ENCODE assay signal across 9 mouse cellular contexts in the genomic region with DNA sequence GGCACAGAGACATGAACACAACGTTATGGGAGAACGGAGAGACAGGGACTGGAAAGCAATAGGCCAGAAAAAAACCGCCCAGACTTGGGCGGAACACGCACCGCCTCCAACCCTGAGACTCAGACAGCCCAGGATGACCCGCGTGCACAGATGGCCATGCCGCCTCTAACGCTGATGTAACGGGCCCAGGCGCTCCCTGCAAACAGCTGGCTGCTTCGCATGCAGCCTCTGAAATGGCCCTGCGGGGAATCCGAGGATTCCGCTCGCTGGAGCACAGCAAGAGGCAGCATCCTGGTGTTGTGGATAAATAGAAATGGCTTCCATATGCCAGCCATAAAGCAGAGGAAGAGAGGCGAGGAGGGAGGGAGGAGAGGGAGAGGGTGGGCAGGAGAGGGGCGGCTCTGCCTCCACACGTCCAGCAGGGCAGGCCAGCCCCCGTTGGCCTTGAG. TPM values are rescaled to one million over a fixed set of nuclear protein-coding genes. Genes with fewer than 3 reads are reported as not detected.
DNase-seq lines count a peak whose midpoint lies in the region; ATAC-seq and TF ChIP-seq lines count a peak whose summit lies in the region.
"Had no signal": no experiment of that assay in that cellular context is flagged by ENCODE, and none has a peak within 500 bp of the region (broad histone marks: within the 10 kb centered on the region; RNA-seq: fewer than 3 reads in every experiment).

No protein-coding gene starts in this region.

- peak overlapping the region; percentile 39; the same call in 1 of the 2 replicates for H3K9ac ChIP-seq in forebrain, embryonic 11.5 days (ENCODE audit: low read length)
- 0 out of 2 replicates have a peak overlapping the region, but pooled peaks have one; percentile 20 for H3K9ac ChIP-seq in midbrain, embryonic 12.5 days (replicated peaks)
- H3K9ac ChIP-seq in stomach, postnatal 0 days (ENCODE audit: low read length) = no peak overlapping the region

- no peaks in the 10 kb centered on the region for H3K36me3 ChIP-seq in forebrain, embryonic 11.5 days (ENCODE audit: control insufficient read depth, insufficient read depth, low read length)
- H3K36me3 ChIP-seq in midbrain, embryonic 12.5 days = no peaks in the 10 kb centered on the region
- H3K36me3 ChIP-seq in stomach, postnatal 0 days (ENCODE audit: control insufficient read depth, insufficient read depth, low read length) = no peaks in the 10 kb centered on the region

- no peaks in the 10 kb centered on the region for H3K9me3 ChIP-seq in forebrain, embryonic 11.5 days (ENCODE audit: control insufficient read depth, low read length)
- H3K9me3 ChIP-seq in midbrain, embryonic 12.5 days = no peaks in the 10 kb centered on the region
- H3K9me3 ChIP-seq in stomach, postnatal 0 days (ENCODE audit: control insufficient read depth, low read length) = no peaks in the 10 kb centered on the region

- H3K4me3 ChIP-seq in forebrain, embryonic 11.5 days (ENCODE audit: low read depth, low read length) = no peak overlapping the region
- no peak overlapping the region for H3K4me3 ChIP-seq in midbrain, embryonic 12.5 days
- H3K4me3 ChIP-seq in stomach, postnatal 0 days (ENCODE audit: low read depth, low read length) = no peak overlapping the region

- H3K4me1 ChIP-seq in forebrain, embryonic 11.5 days (replicated peaks; ENCODE audit: control insufficient read depth, insufficient read depth, low read length) = peaks cover 39% of the 10 kb centered on the region
- peaks cover 74% of the 10 kb centered on the region for H3K4me1 ChIP-seq in midbrain, embryonic 12.5 days
- H3K4me1 ChIP-seq in stomach, postnatal 0 days (replicated peaks; ENCODE audit: control insufficient read depth, insufficient read depth) = peaks cover 24% of the 10 kb centered on the region

- H3K27ac ChIP-seq in forebrain, embryonic 11.5 days (ENCODE audit: low read depth, low read length) = peak overlapping the region; percentile 47
- H3K27ac ChIP-seq in midbrain, embryonic 12.5 days (replicated peaks) = peak overlapping the region; percentile 78
- peak overlapping the region; percentile 71 for H3K27ac ChIP-seq in stomach, postnatal 0 days (replicated peaks)

- peak; percentile 63 for ATAC-seq in forebrain, embryonic 11.5 days (replicated peaks; ENCODE audit: low FRiP score)
- ATAC-seq in midbrain, embryonic 12.5 days (ENCODE audit: low FRiP score, low read depth) = peak; percentile 70
- ATAC-seq in stomach, postnatal 0 days (ENCODE audit: low FRiP score, low TSS enrichment) = no peak; the same call in 1 of the 2 replicates

- no peak for TF ChIP-seq EP300 in stomach, postnatal 0 days (optimal IDR thresholded peaks at IDR 0.05)

- H3K27me3 ChIP-seq in forebrain, embryonic 11.5 days (ENCODE audit: control insufficient read depth, insufficient read depth, low read length) = no peaks in the 10 kb centered on the region
- no peaks in the 10 kb centered on the region for H3K27me3 ChIP-seq in midbrain, embryonic 12.5 days
- no peaks in the 10 kb centered on the region for H3K27me3 ChIP-seq in stomach, postnatal 0 days (ENCODE audit: control insufficient read depth, insufficient read depth, low read length)

- peak; percentile 44 for DNase-seq in ovary, adult 18-20 months (ENCODE audit: low spot score)
- DNase-seq in ovary, postnatal 10 days (ENCODE audit: low spot score) = no peak
- peak; percentile 76 for DNase-seq in forebrain, embryonic 11.5 days (ENCODE audit: low spot score)
- peak; percentile 73 to 79 for DNase-seq in heart, postnatal 10 days
- DNase-seq in kidney, postnatal 25 days = peak; percentile 62 to 87
- DNase-seq in stomach, postnatal 0 days (ENCODE audit: low spot score) = no peak
- DNase-seq in B cell, adult 2 months = no peak

- WGBS in forebrain, embryonic 11.5 days = 19% methylated on average over 21 of the region's 21 CpGs
- 10% methylated on average over 21 of the region's 21 CpGs for WGBS in midbrain, embryonic 12.5 days
- 45% methylated on average over 21 of the region's 21 CpGs for WGBS in stomach, postnatal 0 days

- intact Hi-C loops in heart, postnatal 10 days (cut with DNase I) = loop anchor here (2.0 kb wide), 1 partner anchor 20 kb away; no protein-coding TSS in a partner anchor

- no peak for TF ChIP-seq CTCF in stomach, postnatal 0 days (IDR thresholded peaks at IDR 0.05; ENCODE audit: low read depth)

- no peak overlapping the region for H3K4me2 ChIP-seq in forebrain, embryonic 11.5 days (ENCODE audit: low read depth, low read length, severe bottlenecking)
- peak overlapping the region; percentile 16 for H3K4me2 ChIP-seq in midbrain, embryonic 12.5 days (replicated peaks)
- H3K4me2 ChIP-seq in stomach, postnatal 0 days (replicated peaks; ENCODE audit: low read depth) = 0 out of 2 replicates have a peak overlapping the region, but pooled peaks have one; percentile 5

RNA-seq across cellular contexts. Expression of a gene that starts 21.2 kb away (rescaled TPM):
- 14.5 and 14.6 TPM in 2 replicates for polyA plus RNA-seq in forebrain, embryonic 11.5 days (2014; fragmentation: Nextera tagmentation; extraction: Ambion mirVana)
- 10 to 100 TPM; 33.0 to 38.7 TPM for total RNA-seq in heart, postnatal 10 days (2021)
- polyA plus RNA-seq in midbrain, embryonic 12.5 days (2016; fragmentation: Nextera tagmentation; extraction: Ambion mirVana) = 12.9 and 14.2 TPM in 2 replicates
- 12.7 and 13.9 TPM in 2 replicates for polyA plus RNA-seq in stomach, postnatal 0 days (2015; fragmentation: Nextera tagmentation; extraction: Ambion mirVana)

RNA-seq across cellular contexts. Expression of a gene that starts 21.5 kb away (rescaled TPM):
- polyA plus RNA-seq in forebrain, embryonic 11.5 days (2014; fragmentation: Nextera tagmentation; extraction: Ambion mirVana) = 1.1 TPM in 2 replicates
- total RNA-seq in heart, postnatal 10 days (2021) = under 1 TPM in 1 of 2 experiments, not detected in 1; 0.17 TPM
- polyA plus RNA-seq in midbrain, embryonic 12.5 days (2016; fragmentation: Nextera tagmentation; extraction: Ambion mirVana) = 0.60 and 1.7 TPM in 2 replicates
- 0.25 and 0.36 TPM in 2 replicates for polyA plus RNA-seq in stomach, postnatal 0 days (2015; fragmentation: Nextera tagmentation; extraction: Ambion mirVana)
- total RNA-seq: hematopoietic stem cell, adult 5-6 weeks had no signal

RNA-seq across cellular contexts. Expression of a gene that starts 45.1 kb away (rescaled TPM):
- polyA plus RNA-seq in forebrain, embryonic 11.5 days (2014; fragmentation: Nextera tagmentation; extraction: Ambion mirVana) = 10.2 and 10.6 TPM in 2 replicates
- 10 to 100 TPM; 12.7 to 13.1 TPM for total RNA-seq in heart, postnatal 10 days (2021)
- 15.5 and 16.0 TPM in 2 replicates for polyA plus RNA-seq in midbrain, embryonic 12.5 days (2016; fragmentation: Nextera tagmentation; extraction: Ambion mirVana)
- polyA plus RNA-seq in stomach, postnatal 0 days (2015; fragmentation: Nextera tagmentation; extraction: Ambion mirVana) = 12.1 TPM in 2 replicates

RNA-seq across cellular contexts. Expression of a gene that starts 45.3 kb away (rescaled TPM):
- 45.2 and 45.7 TPM in 2 replicates for polyA plus RNA-seq in forebrain, embryonic 11.5 days (2014; fragmentation: Nextera tagmentation; extraction: Ambion mirVana)
- 10 to 100 TPM; 27.1 to 28.3 TPM for total RNA-seq in heart, postnatal 10 days (2021)
- polyA plus RNA-seq in midbrain, embryonic 12.5 days (2016; fragmentation: Nextera tagmentation; extraction: Ambion mirVana) = 51.8 and 53.0 TPM in 2 replicates
- 22.5 and 23.0 TPM in 2 replicates for polyA plus RNA-seq in stomach, postnatal 0 days (2015; fragmentation: Nextera tagmentation; extraction: Ambion mirVana)

RNA-seq across cellular contexts. Expression of a gene that starts 56.3 kb away (rescaled TPM):
- 2.9 and 3.3 TPM in 2 replicates for polyA plus RNA-seq in forebrain, embryonic 11.5 days (2014; fragmentation: Nextera tagmentation; extraction: Ambion mirVana)
- 10 to 100 TPM in 1 of 2 experiments, 1 to 10 TPM in 1; 8.3 to 12.6 TPM for total RNA-seq in heart, postnatal 10 days (2021)
- polyA plus RNA-seq in midbrain, embryonic 12.5 days (2016; fragmentation: Nextera tagmentation; extraction: Ambion mirVana) = 3.1 TPM in 2 replicates
- polyA plus RNA-seq in stomach, postnatal 0 days (2015; fragmentation: Nextera tagmentation; extraction: Ambion mirVana) = 4.9 and 5.2 TPM in 2 replicates

Comparison
In these comparisons a context has a peak if more than half of its experiments do, and no peak if none do; other contexts are left out.
1. DNase-seq: peak in ovary, adult 18-20 months (single experiment), forebrain, embryonic 11.5 days (single experiment), heart, postnatal 10 days (2 of 2) and kidney, postnatal 25 days (2 of 2); none in ovary, postnatal 10 days (single experiment), stomach, postnatal 0 days (single experiment) and B cell, adult 2 months (0 of 2).
2. Peak in every context shown above with its lines, with median percentiles within 50 percentile points of each other: H3K27ac ChIP-seq.